Mouse (Mus musculus): ENCODE measurements around the gene Cacnb4. TPM values are rescaled to one million over a fixed set of nuclear protein-coding genes. Genes with fewer than 3 reads are reported as not detected.

The Cacnb4 gene
- total and polyA plus RNA-seq, 3 experiments, result not detected

- Histone ChIP-seq H3K27ac (ENCODE audit: control insufficient read depth, low read depth, low read length) (no peak overlapping the region), H3K27me3 (ENCODE audit: control insufficient read depth in 1 of 2, insufficient read depth in 2 of 2, low read length in 2 of 2) (no peaks in the 10 kb centered on the region), H3K4me3 (ENCODE audit: control insufficient read depth in 1 of 2, insufficient read depth in 1 of 2, low read depth in 2 of 2, low read length in 2 of 2) (no peak overlapping the region), H3K36me3 (ENCODE audit: control insufficient read depth in 1 of 2, insufficient read depth in 2 of 2, low read length in 2 of 2) (peaks cover 0 to 15% of the 10 kb centered on the region in 2 experiments; a peak in 2 of 4 replicates), H3K79me2 (ENCODE audit: control insufficient read depth, insufficient read depth, low read length, poor library complexity) (peaks cover 5% of the 10 kb centered on the region; the same call in 1 of the 2 replicates), H3K9ac (ENCODE audit: control insufficient read depth, low read depth, low read length, poor library complexity, severe bottlenecking) (no peak overlapping the region), H3K9me3 (replicated peaks; ENCODE audit: insufficient read depth, low read length) (no peaks in the 10 kb centered on the region), H3K4me1 (ENCODE audit: control insufficient read depth in 1 of 2, insufficient read depth in 2 of 2, low read length in 2 of 2) (no peaks in the 10 kb centered on the region)
- no peak for DNase-seq (ENCODE audit: low read depth, low spot score)
- no peak for TF ChIP-seq MAFK (IDR thresholded peaks at IDR 0.05; ENCODE audit: borderline replicate concordance, low read depth, low read length)
- TF ChIP-seq GATA1 (IDR thresholded peaks at IDR 0.05; ENCODE audit: low read depth, low read length), result no peak
Measured at GRCm38 (mm10) chr2:52412524-52413037, 264.1 kb downstream of the Cacnb4 start.

- Histone ChIP-seq H3K4me1 (ENCODE audit: control insufficient read depth in 1 of 2, insufficient read depth in 2 of 2, low read length in 2 of 2) (peaks cover 4 to 8% of the 10 kb centered on the region in 2 experiments), H3K9ac (ENCODE audit: control insufficient read depth, low read depth, low read length, poor library complexity, severe bottlenecking) (no peak overlapping the region), H3K27ac (ENCODE audit: control insufficient read depth, low read depth, low read length) (no peak overlapping the region), H3K9me3 (replicated peaks; ENCODE audit: insufficient read depth, low read length) (no peaks in the 10 kb centered on the region), H3K79me2 (ENCODE audit: control insufficient read depth, insufficient read depth, low read length, poor library complexity) (no peaks in the 10 kb centered on the region), H3K4me3 (ENCODE audit: control insufficient read depth in 1 of 2, insufficient read depth in 1 of 2, low read depth in 2 of 2, low read length in 2 of 2) (no peak overlapping the region), H3K27me3 (ENCODE audit: control insufficient read depth in 1 of 2, insufficient read depth in 2 of 2, low read length in 2 of 2) (no peaks in the 10 kb centered on the region), H3K36me3 (ENCODE audit: control insufficient read depth in 1 of 2, insufficient read depth in 2 of 2, low read length in 2 of 2) (peaks cover 10 to 11% of the 10 kb centered on the region in 2 experiments)
- peak; percentile 66 for TF ChIP-seq RAD21 (IDR thresholded peaks at IDR 0.05; ENCODE audit: low read depth, low read length)
- TF ChIP-seq ZC3H11A (IDR thresholded peaks at IDR 0.05; ENCODE audit: low read depth, low read length), result peak; percentile 57
- peak; percentile 74 for TF ChIP-seq SMC3 (IDR thresholded peaks at IDR 0.05; ENCODE audit: low read depth, low read length)
- no peak for TF ChIP-seq TCF12 (IDR thresholded peaks at IDR 0.05; ENCODE audit: low read depth, low read length)
- TF ChIP-seq CTCF (IDR thresholded peaks at IDR 0.05 in 2 of 3, conservative IDR thresholded peaks at IDR 0.05 in 1 of 3; ENCODE audit: control insufficient read depth in 1 of 3, insufficient read depth in 1 of 3, low read depth in 2 of 3, low read length in 3 of 3, poor library complexity in 1 of 3, severe bottlenecking in 1 of 3), result peak in 2 of 3 experiments; percentile 39 to 66; a peak in 4 of 6 replicates
- DNase-seq (ENCODE audit: low read depth, low spot score), result peak; percentile 53
Measured at GRCm38 (mm10) chr2:52406480-52406879, 270.2 kb downstream of the Cacnb4 start.

- H3K9me3 ChIP-seq (replicated peaks; ENCODE audit: insufficient read depth, low read length), result no peaks in the 10 kb centered on the region
- no peaks in the 10 kb centered on the region for H3K79me2 ChIP-seq (ENCODE audit: control insufficient read depth, insufficient read depth, low read length, poor library complexity)
- TF ChIP-seq RCOR1 (IDR thresholded peaks at IDR 0.05; ENCODE audit: low read depth, low read length) (no peak), GABPA (IDR thresholded peaks at IDR 0.05; ENCODE audit: low read depth, low read length) (no peak), ZMIZ1 (IDR thresholded peaks at IDR 0.05; ENCODE audit: low read depth, low read length) (no peak), GATA1 (IDR thresholded peaks at IDR 0.05; ENCODE audit: low read depth, low read length) (no peak), POLR2AphosphoS5 (IDR thresholded peaks at IDR 0.05; ENCODE audit: borderline replicate concordance, low read depth, low read length) (no peak), MYC (IDR thresholded peaks at IDR 0.05; ENCODE audit: low read depth, low read length) (no peak), BHLHE40 (IDR thresholded peaks at IDR 0.05; ENCODE audit: borderline replicate concordance, low read depth, low read length) (no peak), NELFE (IDR thresholded peaks at IDR 0.05; ENCODE audit: low read depth, low read length) (no peak), UBTF (IDR thresholded peaks at IDR 0.05; ENCODE audit: borderline replicate concordance, insufficient read depth, low read depth, low read length) (no peak), HCFC1 (IDR thresholded peaks at IDR 0.05; ENCODE audit: low read depth, low read length) (no peak), TBP (IDR thresholded peaks at IDR 0.05; ENCODE audit: low read depth, low read length) (no peak), ZKSCAN1 (IDR thresholded peaks at IDR 0.05; ENCODE audit: low read depth, low read length) (no peak), USF1 (IDR thresholded peaks at IDR 0.05; ENCODE audit: low read depth, low read length) (no peak), SIN3A (IDR thresholded peaks at IDR 0.05; ENCODE audit: low read length) (no peak), SMC3 (IDR thresholded peaks at IDR 0.05; ENCODE audit: low read depth, low read length) (no peak)
- H3K36me3 ChIP-seq (ENCODE audit: control insufficient read depth in 1 of 2, insufficient read depth in 2 of 2, low read length in 2 of 2), result peaks cover 9 to 11% of the 10 kb centered on the region in 2 experiments
- no peak overlapping the region for H3K4me3 ChIP-seq (ENCODE audit: control insufficient read depth in 1 of 2, insufficient read depth in 1 of 2, low read depth in 2 of 2, low read length in 2 of 2)
- no peaks in the 10 kb centered on the region for H3K27me3 ChIP-seq (ENCODE audit: control insufficient read depth in 1 of 2, insufficient read depth in 2 of 2, low read length in 2 of 2)
- no peak for DNase-seq (ENCODE audit: low read depth, low spot score)
- no peak overlapping the region for H3K9ac ChIP-seq (ENCODE audit: control insufficient read depth, low read depth, low read length, poor library complexity, severe bottlenecking)
- H3K27ac ChIP-seq (ENCODE audit: control insufficient read depth, low read depth, low read length), result no peak overlapping the region
- H3K4me1 ChIP-seq (ENCODE audit: control insufficient read depth in 1 of 2, insufficient read depth in 2 of 2, low read length in 2 of 2), result peaks cover 4 to 8% of the 10 kb centered on the region in 2 experiments
Measured at GRCm38 (mm10) chr2:52405238-52405637, 271.4 kb downstream of the Cacnb4 start.

Measured in MEL (cell line).